Mouse (Mus musculus): ENCODE measurements around the gene Dapp1.
"Not testable (repeated sequence)": the region's sequence is repeated elsewhere in the genome, so short reads cannot be mapped to it uniquely, and the experiment has no call there.

The Dapp1 gene

DNA sequence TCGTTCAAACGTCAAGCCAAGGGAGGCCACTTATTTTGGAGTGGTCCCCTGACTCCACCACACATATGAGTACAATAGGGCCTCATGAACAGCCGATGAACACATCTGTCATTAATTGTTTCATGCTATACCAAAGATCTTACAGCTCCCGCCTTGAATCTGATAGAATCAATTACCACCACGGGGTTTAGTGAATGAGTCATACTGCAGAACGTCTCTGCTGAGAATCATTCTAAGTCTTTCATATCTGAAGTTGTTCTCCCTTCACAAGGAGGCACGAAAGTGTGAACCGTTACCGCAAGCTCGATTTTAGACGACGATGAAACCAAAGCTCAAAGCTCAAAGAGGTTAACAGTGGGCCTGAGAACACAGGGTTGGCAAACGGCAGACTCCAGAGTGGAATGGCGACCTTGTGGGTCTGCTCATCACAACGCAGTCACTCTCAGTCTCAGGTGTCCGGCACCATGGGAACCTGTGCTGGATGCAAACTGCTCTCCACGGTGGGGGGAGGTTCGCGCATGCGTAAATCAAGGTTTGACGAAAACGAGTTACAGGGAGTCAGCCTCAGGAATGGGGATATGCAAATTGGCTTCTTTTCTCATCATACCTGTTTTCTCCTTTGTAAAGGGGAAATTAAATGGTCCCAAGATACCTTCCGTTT is 27.0 kb downstream of the Dapp1 start:
- no peak for DNase-seq (ENCODE audit: low read depth, low spot score)

- peak; percentile 58 for DNase-seq (ENCODE audit: low read depth, low spot score)
Observed at GRCm38 (mm10) chr3:137952914-137953880, 28.1 kb downstream of the Dapp1 start.

DNA sequence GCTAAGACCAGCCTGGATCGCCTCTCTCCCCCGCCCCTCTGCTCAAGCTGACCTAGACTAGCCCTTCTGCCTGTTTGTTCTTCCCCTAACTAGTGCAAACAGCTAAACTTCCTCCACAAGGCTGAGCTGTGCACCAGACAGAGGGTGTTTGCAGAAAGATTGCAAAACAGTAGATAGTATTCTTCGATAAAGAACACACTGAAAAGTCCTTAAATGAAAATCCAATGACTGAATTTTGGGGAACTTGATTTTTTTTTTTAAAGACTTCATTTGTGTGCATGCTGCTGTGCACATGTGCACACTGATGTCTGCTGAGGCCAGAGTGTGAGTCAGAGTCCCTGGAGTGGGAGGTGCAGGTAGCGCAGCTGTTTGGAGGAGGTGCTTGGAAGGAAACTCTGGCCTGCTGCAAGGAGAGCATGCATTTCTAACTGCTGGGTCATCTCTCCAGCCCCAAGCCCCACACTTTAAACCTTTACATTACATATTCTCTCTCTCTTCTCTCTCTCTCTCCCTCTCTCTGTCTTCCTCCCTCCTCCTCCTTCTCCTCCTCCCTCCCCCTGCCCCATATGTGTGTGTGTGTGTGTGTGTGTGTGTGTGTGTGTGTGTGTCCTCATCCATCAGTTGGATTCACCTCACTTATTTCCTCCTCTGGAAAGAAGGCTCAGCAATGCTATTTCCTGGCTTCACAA is 29.0 kb downstream of the Dapp1 start:
- DNase-seq (ENCODE audit: low read depth, low spot score), result no peak

- no peak for DNase-seq (ENCODE audit: low read depth, low spot score)
Observed at GRCm38 (mm10) chr3:137951819-137952218, 29.5 kb downstream of the Dapp1 start.

DNA sequence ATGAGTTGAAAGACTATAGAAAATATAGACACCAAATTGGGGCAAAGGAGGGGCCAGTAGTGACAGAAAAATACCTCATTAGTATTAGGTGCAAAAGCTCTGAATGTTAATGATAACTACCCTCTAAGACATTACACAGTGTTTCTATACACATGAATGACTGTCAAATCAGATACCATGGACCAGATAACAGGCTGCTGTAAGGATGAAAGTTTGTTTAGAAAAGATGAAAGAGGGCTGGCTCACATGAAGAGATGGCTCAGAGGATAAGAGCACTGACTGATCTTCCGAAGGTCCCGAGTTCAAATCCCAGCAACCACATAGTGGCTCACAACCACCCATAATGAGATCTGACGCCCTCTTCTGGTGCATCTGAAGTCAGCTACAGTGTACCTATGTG is 30.0 kb downstream of the Dapp1 start:
- DNase-seq (ENCODE audit: low read depth, low spot score), result not testable (repeated sequence)

- DNase-seq (ENCODE audit: low read depth, low spot score), result no peak
Observed at GRCm38 (mm10) chr3:137950191-137950885, 31.0 kb downstream of the Dapp1 start.

DNA sequence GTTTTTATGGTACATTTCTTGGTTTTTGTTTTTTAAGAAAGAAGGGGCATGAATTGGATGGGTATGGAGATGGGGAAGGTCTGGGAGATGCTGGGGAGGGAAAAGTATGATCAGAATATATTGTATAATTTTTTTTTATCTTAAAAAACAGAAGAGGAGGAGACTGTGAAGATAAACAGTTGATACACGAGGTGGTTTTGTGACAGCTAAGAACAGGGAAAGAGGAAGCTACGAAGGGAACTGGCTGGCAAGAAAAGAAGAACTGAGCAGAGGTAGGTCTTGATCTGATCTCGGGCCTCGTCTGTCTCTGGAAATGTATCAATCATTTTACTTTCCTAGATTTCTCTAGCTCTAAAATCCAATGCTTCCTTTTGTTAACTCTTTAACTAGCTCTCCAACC is 33.8 kb downstream of the Dapp1 start:
- DNase-seq (ENCODE audit: low read depth, low spot score), result no peak

DNA sequence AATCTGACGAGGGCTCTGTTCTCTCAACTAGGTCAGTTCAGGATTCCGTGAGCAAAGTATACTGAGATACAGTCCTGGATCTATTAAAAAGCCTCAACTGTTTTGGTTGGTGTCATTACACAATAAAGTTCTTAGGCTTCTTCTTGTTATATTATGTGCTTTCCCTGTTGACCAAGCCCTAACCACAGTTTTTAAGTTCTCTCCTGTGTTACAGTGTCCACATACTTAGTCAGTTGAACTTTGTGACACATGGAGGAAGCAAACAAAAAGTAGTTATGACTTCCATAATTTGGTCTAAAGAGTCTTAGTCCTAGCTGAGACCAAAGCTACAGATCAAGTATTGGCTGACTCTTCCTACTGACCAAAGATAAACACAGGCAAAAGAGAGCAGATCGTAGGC is 34.5 kb downstream of the Dapp1 start:
- no peak for DNase-seq (ENCODE audit: low read depth, low spot score)

- DNase-seq (ENCODE audit: low read depth, low spot score), result no peak
Observed at GRCm38 (mm10) chr3:137943737-137944154, 37.6 kb downstream of the Dapp1 start.

DNA sequence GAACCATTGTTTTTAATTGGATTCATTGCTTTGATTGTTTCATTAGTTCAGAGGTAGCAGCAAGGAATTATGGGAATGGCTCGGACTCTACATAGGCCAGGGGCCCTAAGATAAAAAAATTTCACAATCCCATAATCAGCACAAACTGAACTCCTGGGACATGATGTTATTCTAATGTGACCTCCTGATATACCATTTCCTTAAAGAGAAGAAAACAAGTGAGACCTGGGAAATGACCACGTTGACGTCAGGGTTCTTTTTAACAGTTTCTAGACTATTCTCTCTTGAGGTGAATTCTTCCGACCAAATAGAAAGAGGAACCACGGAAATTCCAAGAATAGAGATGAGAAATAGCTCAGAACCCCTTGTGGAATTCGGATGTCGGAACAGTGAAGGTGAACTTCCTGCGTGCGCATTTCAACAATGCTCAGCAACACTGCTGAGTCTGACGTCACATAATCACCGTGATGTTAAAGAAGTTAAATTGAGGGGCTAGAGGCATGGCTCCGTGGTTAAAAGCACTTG is 39.2 kb downstream of the Dapp1 start:
- DNase-seq (ENCODE audit: low read depth, low spot score), result no peak

- DNase-seq (ENCODE audit: low read depth, low spot score), result no peak
Observed at GRCm38 (mm10) chr3:137941555-137941954, 39.8 kb downstream of the Dapp1 start.

GRCm38 (mm10) chr3:137940757-137941156 is 40.6 kb downstream of the Dapp1 start:
- DNase-seq (ENCODE audit: low read depth, low spot score), result no peak

DNA sequence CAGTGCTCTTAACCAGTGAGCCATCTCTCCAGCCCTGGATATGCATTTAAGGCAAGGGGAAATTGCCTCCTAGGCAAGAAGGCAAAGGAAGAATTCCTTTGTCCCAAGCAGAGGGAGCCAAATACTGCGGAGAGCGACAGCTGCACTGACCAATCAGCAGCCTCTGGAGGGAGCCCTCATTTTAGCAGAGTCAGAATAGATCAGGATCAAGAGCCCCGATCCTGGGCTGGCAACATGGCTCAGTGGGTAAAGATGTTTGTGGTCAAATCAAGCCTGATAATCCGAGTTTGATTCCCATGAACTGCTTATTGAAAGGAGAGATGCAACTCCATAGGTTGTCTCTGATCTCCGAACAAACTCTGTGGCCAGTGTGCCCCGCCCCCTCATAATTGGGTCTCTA is 42.7 kb downstream of the Dapp1 start:
- peak; percentile 65 for DNase-seq (ENCODE audit: low read depth, low spot score)

DNA sequence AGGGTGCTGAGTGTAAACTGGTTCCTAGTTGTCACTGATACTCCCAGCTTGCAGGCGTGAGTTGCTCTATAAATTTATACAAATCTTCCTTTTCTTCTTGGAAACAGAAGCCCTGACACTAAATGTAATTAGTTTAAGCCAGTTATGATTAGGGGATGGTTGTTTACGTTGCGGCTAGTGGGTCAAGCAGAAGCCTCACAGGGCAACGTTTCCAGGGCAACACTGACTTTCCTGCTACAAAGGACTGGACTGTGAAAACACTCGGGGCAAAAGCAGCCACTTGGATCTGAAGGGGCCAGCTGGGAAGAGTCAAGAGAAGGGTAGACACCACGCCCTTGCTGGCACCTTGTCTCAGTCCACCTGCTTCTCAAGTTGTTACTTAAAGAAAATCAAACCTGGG is 44.8 kb downstream of the Dapp1 start:
- no peak for DNase-seq (ENCODE audit: low read depth, low spot score)

DNA sequence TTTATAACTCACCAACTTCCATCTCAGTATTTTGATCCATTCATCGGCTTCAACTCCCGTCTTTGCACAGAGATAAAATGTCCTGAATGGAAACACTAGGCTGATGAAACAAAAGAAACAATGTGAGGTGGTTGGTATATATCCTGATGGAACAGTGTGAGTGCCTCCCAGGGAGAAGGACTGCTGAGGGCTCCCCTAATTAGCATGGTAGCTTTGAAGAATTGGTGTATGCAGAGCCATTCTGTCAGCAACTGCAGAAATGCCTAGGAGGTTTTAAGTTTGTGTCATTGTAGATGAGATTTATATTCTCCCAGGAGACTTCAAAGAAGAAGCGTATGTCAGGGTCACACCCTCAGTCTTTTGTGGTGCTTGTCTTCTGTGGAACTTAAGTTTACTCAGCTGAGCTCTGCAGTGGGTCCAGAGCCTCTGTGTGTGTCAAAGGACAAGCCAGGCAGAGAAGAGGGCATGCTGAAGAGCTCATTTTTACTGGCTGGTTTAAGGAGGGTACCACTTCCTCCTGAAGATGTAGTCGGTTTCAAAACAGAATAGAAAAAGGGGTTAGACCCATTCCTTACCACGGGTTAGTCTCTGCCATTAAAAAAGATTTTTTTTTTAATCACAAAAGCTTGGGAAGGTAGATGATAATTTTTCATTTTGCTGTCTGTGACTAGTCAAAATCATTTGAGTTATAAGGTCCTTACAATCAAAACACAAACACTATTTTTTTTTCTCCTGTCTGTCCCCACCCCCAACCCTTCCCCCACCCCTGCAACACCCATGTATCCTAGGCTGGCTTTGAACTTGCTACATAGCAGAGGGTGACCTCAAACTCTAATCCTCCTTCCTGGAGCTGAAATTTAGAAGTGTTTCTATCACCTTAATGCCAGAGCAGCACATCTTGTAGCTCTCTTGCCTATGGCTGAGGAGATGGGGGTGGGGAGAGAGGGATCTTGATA is 45.5 kb downstream of the Dapp1 start:
- peak; percentile 42 for DNase-seq (ENCODE audit: low read depth, low spot score)

- no peak for DNase-seq (ENCODE audit: low read depth, low spot score)
Observed at GRCm38 (mm10) chr3:137933986-137934385, 47.4 kb downstream of the Dapp1 start.

DNA sequence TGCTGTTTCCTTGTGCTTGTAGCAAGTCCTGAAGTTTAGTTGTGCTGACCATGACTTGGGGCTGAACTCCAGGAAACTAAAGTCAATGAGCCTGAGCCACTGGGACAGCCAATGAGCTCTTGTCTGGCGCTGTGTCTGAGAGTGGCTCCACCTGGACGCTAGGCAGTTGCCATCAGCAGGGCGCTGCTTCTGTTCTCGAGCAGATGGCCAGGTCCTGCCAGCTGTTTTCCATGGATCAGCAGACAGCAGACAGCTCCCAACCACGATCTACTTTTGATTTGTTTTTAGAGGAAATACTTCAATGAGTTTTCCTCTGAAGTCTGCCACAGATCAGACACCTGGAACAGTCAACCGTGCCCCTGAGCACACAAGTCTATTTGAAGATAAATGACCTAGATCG is 48.6 kb downstream of the Dapp1 start:
- DNase-seq (ENCODE audit: low read depth, low spot score), result no peak

- no peak for DNase-seq (ENCODE audit: low read depth, low spot score)
Observed at GRCm38 (mm10) chr3:137929940-137930339, 51.4 kb downstream of the Dapp1 start.

DNA sequence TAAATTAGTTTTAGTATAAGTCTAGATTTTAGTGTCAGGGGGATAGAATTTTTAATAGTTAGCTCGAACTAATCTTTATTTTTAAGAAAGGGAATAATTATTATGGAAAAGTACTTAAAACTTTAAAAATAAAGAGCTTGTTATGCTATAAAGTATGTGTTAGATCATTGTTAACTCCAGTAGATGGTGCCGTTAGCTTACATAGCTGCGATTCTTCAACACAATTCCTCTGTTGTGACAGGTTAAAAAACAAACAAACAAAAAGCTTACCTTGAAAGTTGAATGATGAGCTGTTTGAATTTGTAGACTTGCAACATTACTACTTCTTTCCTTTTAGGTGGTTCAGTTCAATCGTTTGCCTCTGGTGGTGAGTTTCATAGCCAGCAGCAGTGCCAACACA is 54.3 kb downstream of the Dapp1 start:
- no peak for DNase-seq (ENCODE audit: low read depth, low spot score)

GRCm38 (mm10) chr3:137920594-137920993 is 60.8 kb downstream of the Dapp1 start:
- no peak for DNase-seq (ENCODE audit: low read depth, low spot score)
